Mouse (Mus musculus) urinary bladder, postnatal 10 days (tissue): ENCODE data around the gene Tbc1d8.

Experiments
- DNase-seq: peaks from one replicate; pipeline ENCODE4 v3.0.0; 2022; ENCODE audit warnings: low spot score

The Tbc1d8 gene

DNA sequence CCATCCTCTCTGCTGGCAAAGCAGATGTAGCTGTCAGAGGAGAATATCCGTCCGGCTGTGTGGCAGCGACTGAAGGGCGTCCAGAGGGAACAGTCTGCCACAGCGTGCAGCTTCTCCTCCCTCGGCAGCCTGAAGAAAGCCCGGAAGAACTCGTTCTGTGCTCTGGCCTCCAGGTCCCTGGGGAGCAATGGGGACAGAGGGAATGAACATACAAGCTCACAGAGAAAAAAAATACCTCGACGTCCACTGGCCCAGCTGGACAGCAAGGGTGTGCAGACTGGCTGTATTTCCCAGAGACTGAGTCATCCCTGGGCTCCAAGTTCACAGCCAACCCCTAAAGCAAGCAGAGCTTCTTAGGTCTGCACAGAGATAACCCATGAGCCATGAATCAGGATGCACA is 84.5 kb downstream of the Tbc1d8 start:
- DNase-seq, result no peak

- no peak for DNase-seq
Observed at GRCm38 (mm10) chr1:39393217-39393867, 85.2 kb downstream of the Tbc1d8 start.

DNA sequence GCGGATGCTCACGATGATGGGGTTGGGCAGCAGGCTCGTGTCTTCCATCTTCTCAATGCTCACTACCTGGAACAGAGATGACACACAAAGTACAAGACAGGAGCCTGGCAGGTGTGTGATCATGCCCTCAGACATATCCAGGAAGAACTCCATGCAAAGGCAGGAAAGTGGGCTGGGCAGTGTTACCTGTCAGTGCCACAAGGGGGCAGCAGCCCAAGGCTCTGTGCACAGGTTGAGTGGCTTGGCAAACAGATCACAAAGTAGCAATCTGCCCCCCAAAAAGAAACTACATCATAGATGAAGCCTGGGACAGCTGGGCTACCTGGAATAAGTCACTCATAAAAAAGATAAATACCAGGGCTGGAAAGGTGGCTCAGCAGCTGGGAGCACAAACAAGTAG is 86.4 kb downstream of the Tbc1d8 start:
- peak; percentile 29 for DNase-seq

DNA sequence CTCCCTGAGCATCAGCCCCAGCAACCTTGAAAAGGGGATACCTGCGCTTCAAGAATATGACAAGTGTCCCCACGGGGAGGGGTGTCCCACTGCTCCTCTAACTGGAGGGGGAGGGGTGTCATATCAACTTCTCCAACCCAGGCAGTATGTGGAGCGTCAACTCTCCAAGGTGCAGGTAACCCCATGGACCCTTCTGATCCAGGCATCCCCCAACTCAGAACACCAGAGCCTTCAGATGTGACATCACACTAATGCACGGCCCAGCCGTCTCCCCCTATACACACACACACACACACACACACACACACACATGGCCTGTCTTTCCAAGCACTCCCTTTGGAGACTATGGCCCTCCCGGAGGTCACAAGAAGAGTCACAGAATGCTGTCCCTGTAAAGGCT is 86.9 kb downstream of the Tbc1d8 start:
- DNase-seq, result no peak

DNA sequence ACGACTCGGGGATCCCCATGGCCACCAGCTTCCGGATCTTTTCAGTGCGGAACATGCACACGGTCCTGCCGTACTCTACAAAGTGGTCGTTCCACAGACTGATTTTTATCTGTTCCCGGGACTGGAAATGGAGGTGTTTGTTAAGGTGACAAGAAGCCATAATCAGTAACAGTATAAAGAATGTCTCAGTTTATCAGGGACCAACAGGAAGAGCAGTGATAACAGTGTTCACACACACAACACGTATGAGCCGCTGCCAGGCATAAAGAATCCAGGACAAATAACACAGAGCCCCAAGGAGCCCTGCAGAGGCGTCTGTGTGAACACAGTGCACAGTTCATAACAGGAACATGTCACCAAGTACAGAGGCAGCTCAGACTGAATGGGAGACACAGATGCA is 89.2 kb downstream of the Tbc1d8 start:
- no peak for DNase-seq

GRCm38 (mm10) chr1:39388163-39388562 is 90.4 kb downstream of the Tbc1d8 start:
- DNase-seq, result no peak

GRCm38 (mm10) chr1:39387497-39387896 is 91.1 kb downstream of the Tbc1d8 start:
- no peak for DNase-seq

DNA sequence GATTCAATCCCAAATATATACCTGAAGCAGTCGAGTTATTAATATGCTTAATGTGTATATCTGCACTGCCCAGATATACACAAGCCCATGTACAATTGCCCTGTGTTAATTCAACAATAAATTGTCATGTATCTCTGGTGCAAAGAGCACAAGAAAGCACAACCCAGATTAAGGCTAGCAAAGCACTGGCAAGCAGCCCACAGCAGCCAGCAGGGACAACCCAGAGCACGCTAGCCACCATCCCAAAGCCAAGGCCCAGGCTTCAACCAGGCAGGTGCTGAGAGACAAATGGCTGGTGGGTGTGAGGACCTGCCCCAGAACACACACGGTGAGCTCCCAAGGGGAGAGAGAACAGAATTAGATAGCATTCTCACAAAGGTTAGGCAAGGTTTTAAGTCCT is 92.1 kb downstream of the Tbc1d8 start:
- no peak for DNase-seq

GRCm38 (mm10) chr1:39384914-39385313 is 93.6 kb downstream of the Tbc1d8 start:
- DNase-seq, result no peak

GRCm38 (mm10) chr1:39381017-39381416 is 97.5 kb downstream of the Tbc1d8 start:
- no peak for DNase-seq

- DNase-seq, result no peak
Observed at GRCm38 (mm10) chr1:39379021-39379420, 99.5 kb downstream of the Tbc1d8 start.

GRCm38 (mm10) chr1:39378540-39378939 is 100.0 kb downstream of the Tbc1d8 start:
- DNase-seq, result no peak

DNA sequence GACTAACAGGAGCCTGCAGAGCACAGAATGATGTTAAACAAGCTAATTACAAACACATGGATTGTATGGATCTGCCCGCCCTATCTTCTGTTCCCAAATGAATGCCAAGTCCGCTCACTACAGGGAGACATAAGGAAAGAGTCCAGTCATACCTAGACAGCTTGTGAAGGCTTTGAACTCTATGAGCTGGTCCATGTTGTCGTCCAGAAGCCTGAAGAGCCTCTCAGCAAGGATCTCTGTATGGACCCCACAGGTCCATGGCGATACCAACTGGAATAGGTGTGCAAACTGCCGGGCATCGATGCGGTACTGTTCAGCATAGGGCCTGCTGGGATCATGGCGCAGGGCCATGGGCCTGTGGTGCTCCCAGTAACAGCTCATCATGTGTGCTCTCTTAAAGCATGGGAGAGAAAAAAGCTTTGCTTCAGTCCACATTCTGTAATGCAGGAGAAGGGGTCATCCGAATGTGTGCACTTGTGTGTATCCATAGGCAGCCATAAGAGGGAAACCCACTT is 101.8 kb downstream of the Tbc1d8 start:
- DNase-seq, result no peak

GRCm38 (mm10) chr1:39376121-39376520 is 102.4 kb downstream of the Tbc1d8 start:
- DNase-seq, result no peak

GRCm38 (mm10) chr1:39374231-39374809 is 104.2 kb downstream of the Tbc1d8 start:
- no peak for DNase-seq

GRCm38 (mm10) chr1:39373378-39373777 is 105.2 kb downstream of the Tbc1d8 start:
- no peak for DNase-seq

GRCm38 (mm10) chr1:39372220-39372843 is 106.2 kb downstream of the Tbc1d8 start:
- no peak for DNase-seq

DNA sequence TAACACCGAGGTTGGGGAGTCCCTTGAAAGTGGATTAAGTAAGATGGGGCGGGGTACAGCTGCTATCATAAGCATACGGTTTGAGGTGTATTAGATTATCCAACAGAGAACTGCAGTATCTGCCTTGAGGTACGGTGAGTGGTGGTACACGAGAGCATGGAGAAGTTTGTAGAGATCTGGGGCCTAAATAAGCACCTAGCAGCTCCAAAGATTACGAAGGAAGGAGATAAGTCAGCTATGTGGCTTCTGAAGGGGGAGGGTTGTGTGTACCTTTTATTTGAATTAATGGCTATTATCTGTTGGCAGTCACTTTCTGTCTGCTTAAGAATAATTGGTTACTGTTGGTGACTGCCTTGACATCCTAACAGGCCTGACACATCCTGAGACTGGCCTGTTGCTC is 108.1 kb downstream of the Tbc1d8 start:
- DNase-seq, result no peak

- DNase-seq, result no peak
Observed at GRCm38 (mm10) chr1:39368267-39368841, 110.2 kb downstream of the Tbc1d8 start.

DNA sequence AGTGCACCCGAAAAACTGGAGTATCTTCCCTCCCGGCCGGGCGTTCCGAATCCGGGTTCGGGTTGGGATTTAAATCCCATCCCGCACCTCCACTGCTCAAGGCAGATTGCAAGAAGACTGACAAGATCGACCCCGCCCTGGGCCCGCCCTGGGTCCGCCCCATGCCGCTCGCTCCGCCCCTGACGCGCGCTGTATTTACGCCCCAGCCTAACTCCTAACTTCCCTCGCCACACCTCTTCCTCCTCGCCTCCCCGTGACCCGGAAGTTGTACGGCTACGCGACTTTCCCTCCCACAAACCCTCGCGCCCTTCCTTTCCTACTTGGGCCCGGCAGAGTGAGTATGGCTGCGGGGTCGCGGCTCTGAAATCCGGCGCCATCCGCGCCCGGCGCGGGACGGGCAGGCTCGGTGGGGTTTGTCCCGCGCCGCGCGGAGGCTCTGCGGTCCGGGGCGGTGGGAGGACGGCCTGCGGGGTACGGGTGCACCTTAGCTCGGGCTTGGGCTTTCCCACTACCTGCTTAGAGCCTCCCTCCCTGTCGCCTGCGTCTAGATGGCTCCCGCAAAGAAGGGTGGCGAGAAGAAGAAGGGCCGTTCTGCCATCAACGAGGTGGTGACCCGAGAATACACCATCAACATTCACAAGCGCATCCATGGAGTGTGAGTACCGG is 110.8 kb downstream of the Tbc1d8 start, which contains the start of gene Rpl31:
Rpl31 (plus strand) TSS at position 242 of the 666 bp plus-strand sequence.
- DNase-seq, result peak; percentile 92

DNA sequence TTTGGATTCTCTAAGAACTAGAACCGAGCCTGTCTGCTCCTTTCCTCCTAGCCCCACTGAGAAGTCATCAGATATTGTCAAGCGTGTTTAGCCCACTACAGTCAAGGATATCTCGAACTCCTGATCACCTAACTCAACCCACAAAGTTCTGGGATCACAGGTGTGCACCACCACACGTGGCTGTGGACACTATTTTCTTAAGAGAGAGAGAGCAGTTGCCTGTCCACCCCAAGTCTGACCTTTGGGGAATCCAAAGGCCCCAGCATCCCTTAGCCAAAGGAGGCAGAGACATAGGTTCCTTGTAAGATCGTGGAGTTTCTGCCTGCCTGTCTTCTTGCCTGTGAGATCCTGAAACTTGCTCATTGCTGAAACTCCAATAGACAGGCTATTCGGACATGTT is 111.5 kb downstream of the Tbc1d8 start:
- no peak for DNase-seq

DNA sequence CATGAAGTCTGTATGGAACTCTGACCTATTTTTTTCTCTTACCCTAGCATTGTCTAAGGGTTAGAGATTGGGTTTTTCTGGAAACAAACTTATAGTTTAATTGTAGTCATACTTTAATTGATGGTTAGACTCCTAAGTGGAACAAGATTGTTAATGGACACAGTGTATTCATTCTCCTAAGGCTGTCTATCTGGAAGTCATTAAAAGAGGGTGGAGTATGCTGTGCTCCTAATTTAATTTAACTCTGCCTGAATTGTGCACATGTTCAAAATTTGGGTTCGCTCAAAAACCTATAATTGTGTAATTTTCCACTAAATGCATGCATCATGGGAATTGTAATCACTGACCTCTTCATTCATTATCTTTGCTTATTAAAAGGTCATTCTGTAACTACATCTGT is 113.0 kb downstream of the Tbc1d8 start:
- no peak for DNase-seq
